Mouse (Mus musculus): ENCODE measurements around the gene Cdc25b. TPM values are rescaled to one million over a fixed set of nuclear protein-coding genes. Genes with fewer than 3 reads are reported as not detected.
"Not testable (repeated sequence)": the region's sequence is repeated elsewhere in the genome, so short reads cannot be mapped to it uniquely, and the experiment has no call there.

Cdc25b gene
- polyA plus RNA-seq, 1 experiment from 2014 or later, result 26.9 TPM

DNA sequence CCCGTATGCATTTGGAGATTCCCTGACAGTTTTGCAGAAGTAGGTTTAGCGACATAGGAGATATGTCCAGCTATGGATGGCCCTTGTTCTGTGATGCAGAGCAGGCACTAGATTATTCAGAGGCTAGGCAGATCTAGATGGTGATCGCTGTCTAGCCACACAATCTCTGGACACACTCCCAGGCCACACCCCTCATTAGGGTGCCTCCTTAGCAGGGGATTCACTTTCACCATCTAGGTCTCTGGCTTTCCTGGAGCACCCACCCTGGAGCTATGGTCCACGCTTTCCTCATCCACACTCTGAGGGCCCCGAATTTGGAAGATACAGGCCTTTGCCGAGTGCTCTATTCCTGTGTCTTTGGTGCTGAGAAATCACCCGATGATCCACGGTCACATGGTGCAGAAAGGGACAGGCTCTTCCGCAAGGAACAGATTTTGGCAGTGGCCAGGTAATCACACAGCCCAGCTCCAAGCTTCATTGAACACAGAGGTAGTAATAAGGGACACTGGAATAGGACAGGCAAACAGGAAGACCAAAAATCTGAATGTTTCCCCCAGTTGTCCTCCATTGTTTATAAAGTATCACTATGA, 24.4 kb downstream of the Cdc25b start:
- Histone ChIP-seq H3K36me3 (replicated peaks; ENCODE audit: control insufficient read depth, insufficient read depth) (peaks cover 10% of the 10 kb centered on the region), H3K27me3 (ENCODE audit: control insufficient read depth, insufficient read depth, low read length) (no peaks in the 10 kb centered on the region), H3K9me3 (ENCODE audit: control insufficient read depth, low read length) (no peaks in the 10 kb centered on the region), H3K4me2 (replicated peaks) (peak overlapping the region; percentile 80), H3K27ac (peak overlapping the region; percentile 88), H3K4me1 (replicated peaks; ENCODE audit: control insufficient read depth, insufficient read depth, low read length) (peaks cover 16% of the 10 kb centered on the region), H3K9ac (peak overlapping the region; percentile 72), H3K4me3 (replicated peaks; ENCODE audit: low read length) (peak overlapping the region; percentile 52)
- 71% methylated on average over 9 of the region's 9 CpGs for WGBS
- DNase-seq (ENCODE audit: low spot score) (no peak), ATAC-seq (ENCODE audit: low FRiP score) (no peak)

DNA sequence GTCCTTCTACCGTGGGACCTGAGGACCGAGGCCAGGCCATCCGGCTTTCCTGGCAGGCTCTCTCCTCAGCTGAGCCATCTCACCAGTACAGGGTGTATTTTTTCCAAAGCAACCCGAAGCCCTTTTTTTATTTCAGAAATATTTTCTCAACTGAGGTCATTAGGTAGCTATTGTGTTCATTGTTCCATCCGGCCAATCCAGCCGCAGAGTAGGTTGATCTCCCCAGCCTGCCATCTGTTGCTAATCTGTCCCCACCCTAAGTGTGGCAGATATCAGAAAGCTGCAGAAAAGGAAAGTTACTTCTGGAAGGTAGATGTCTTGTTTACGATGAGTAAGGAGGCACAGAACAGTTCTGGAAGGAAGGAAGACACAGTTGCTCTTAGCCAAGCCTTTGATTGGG, 27.0 kb downstream of the Cdc25b start:
- Histone ChIP-seq H3K9ac (no peak overlapping the region), H3K36me3 (replicated peaks; ENCODE audit: control insufficient read depth, insufficient read depth) (peaks cover 10% of the 10 kb centered on the region), H3K4me1 (replicated peaks; ENCODE audit: control insufficient read depth, insufficient read depth, low read length) (peaks cover 16% of the 10 kb centered on the region), H3K4me3 (replicated peaks; ENCODE audit: low read length) (no peak overlapping the region), H3K27ac (no peak overlapping the region), H3K4me2 (replicated peaks) (no peak overlapping the region), H3K9me3 (ENCODE audit: control insufficient read depth, low read length) (no peaks in the 10 kb centered on the region), H3K27me3 (ENCODE audit: control insufficient read depth, insufficient read depth, low read length) (no peaks in the 10 kb centered on the region)
- DNase-seq (ENCODE audit: low spot score), result no peak
- ATAC-seq (ENCODE audit: low FRiP score), result no peak
- WGBS, result 86% methylated on average over 7 of the region's 7 CpGs

DNA sequence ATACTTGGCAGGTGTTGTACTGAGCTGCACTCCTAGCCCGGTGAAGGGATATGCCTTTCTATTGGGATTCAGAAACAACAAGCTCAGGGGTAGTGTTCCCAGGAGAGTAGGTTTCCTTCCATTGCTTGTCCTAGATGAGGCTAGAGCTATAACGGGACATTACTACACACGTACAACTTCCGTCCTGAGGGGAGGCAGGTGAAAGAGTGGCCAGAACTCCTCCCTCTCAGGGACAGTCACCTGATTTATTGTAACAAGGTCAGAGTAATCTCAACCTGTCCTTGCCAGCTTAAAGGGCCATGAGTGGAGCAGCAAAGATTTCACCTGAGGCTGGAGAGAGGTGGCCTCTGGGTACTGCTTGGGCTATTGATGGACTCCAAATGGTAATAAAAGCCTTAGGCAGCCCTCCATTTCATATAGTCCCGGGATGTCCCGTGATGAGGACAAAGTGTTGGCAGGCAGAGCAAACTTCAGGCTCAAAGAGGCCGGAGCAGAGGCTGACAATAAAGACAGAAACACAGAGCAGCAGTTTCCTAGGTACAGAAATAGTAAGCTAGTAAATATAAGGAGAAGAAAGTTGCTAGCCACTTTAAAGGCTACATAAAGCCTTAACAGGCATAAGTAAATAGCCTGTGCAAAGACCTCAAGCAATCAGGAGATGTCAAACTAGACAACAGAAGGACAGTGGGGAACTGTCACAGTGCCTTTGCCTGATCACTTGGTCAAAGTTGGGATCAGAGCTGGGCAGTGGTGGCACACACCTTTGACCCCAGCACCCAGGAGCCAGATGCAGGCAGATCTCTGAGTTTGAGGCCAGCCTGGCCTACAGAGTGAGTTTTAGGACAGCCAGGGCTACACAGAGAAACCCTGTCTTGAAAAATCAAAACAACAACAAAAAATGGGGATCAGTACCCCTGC, 29.5 kb downstream of the Cdc25b start:
- ATAC-seq (ENCODE audit: low FRiP score) (no peak), DNase-seq (ENCODE audit: low spot score) (no peak)
- Histone ChIP-seq H3K36me3 (replicated peaks; ENCODE audit: control insufficient read depth, insufficient read depth) (peaks cover 10% of the 10 kb centered on the region), H3K27ac (no peak overlapping the region), H3K9me3 (ENCODE audit: control insufficient read depth, low read length) (no peaks in the 10 kb centered on the region), H3K9ac (no peak overlapping the region), H3K4me1 (replicated peaks; ENCODE audit: control insufficient read depth, insufficient read depth, low read length) (peaks cover 5% of the 10 kb centered on the region), H3K4me3 (replicated peaks; ENCODE audit: low read length) (no peak overlapping the region), H3K27me3 (ENCODE audit: control insufficient read depth, insufficient read depth, low read length) (no peaks in the 10 kb centered on the region), H3K4me2 (replicated peaks) (no peak overlapping the region)
- WGBS, result 87% methylated on average over 7 of the region's 7 CpGs

DNA sequence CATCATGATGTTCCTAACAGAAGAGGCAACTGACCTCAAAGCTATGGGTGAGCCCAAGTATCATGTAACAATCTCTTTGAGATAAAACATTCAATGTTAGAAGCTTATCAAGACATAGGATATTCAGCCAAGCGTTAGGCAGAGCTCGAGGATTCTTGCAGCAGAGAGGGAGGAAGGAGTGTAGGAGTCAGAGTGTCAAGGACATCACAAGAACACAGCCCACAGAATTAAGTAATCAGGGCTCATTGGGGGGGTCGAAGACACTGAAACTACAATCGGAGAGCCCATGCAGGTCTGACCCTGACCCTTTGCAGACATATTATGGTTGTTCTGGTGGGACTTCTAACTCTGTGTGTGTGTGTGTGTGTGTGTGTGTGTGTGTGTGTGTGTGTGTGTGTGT, 33.3 kb downstream of the Cdc25b start:
- no peaks in the 10 kb centered on the region for H3K27me3 ChIP-seq (ENCODE audit: control insufficient read depth, insufficient read depth, low read length)
- no peak overlapping the region for H3K4me2 ChIP-seq (replicated peaks)
- 83% methylated on average over 4 of the region's 4 CpGs for WGBS
- DNase-seq (ENCODE audit: low spot score) (no peak), ATAC-seq (ENCODE audit: low FRiP score) (no peak)
- H3K9ac ChIP-seq, result no peak overlapping the region
- no peak overlapping the region for H3K4me3 ChIP-seq (replicated peaks; ENCODE audit: low read length)
- H3K4me1 ChIP-seq (replicated peaks; ENCODE audit: control insufficient read depth, insufficient read depth, low read length), result no peaks in the 10 kb centered on the region
- H3K27ac ChIP-seq, result no peak overlapping the region
- H3K36me3 ChIP-seq (replicated peaks; ENCODE audit: control insufficient read depth, insufficient read depth), result no peaks in the 10 kb centered on the region
- H3K9me3 ChIP-seq (ENCODE audit: control insufficient read depth, low read length), result no peaks in the 10 kb centered on the region

DNA sequence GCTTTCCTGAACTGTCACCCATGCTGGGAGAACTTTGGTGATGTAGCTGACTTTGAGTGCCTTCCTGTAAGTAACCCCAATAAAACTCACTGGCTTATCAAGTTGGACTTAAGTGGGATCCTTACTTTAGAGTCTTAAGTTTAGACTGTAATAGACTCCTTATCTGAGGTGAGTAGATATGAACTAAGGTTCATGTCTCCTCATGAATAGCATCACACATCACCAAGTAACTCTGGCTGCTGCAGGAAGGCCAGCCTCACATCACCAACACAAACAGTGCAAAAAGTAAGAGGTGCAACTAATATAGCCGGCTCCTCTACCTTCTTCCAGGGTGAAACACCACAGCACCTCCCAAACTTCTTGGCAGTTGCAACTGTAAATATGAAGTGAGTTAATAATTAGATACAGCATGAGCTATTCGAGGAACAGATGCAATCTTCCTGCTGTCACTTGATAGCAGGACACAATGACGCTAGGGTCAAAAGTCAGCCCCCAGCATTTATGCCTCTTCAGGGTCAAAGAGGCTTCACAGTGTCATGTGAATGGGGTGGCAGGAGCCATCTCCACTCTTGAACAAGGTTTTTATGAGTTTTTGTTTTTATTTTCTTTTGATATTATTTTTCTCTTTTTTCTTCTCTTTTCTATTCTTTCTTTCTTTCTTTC, 35.2 kb downstream of the Cdc25b start:
- ATAC-seq (ENCODE audit: low FRiP score) (no peak), DNase-seq (ENCODE audit: low spot score) (no peak)
- Histone ChIP-seq H3K4me1 (replicated peaks; ENCODE audit: control insufficient read depth, insufficient read depth, low read length) (no peaks in the 10 kb centered on the region), H3K9me3 (ENCODE audit: control insufficient read depth, low read length) (no peaks in the 10 kb centered on the region), H3K9ac (no peak overlapping the region), H3K27ac (no peak overlapping the region), H3K27me3 (ENCODE audit: control insufficient read depth, insufficient read depth, low read length) (no peaks in the 10 kb centered on the region), H3K4me3 (replicated peaks; ENCODE audit: low read length) (no peak overlapping the region), H3K36me3 (replicated peaks; ENCODE audit: control insufficient read depth, insufficient read depth) (no peaks in the 10 kb centered on the region), H3K4me2 (replicated peaks) (no peak overlapping the region)
- 73% methylated on average over 3 of the region's 3 CpGs for WGBS

DNA sequence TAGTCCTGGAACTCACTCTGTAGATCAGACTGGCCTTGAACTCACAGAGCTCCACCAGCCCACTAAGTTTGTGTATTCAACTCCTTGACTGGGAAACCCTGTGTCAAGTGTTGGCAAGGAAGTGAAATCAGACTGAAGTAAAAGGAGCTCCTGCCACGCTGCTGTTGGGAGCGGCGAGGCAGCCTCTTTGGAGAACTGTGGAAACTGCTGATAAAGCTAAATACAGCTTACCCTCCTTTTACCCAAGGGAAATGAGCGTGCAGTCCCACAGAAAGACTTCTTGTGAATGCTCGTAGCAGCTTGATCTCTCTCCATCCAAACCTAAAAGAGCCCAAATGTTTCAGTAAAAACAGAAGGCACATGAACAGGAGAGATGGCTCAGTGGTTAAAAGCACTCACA, 35.8 kb downstream of the Cdc25b start:
- ATAC-seq (ENCODE audit: low FRiP score) (no peak), DNase-seq (ENCODE audit: low spot score) (no peak)
- Histone ChIP-seq H3K4me3 (replicated peaks; ENCODE audit: low read length) (no peak overlapping the region), H3K27ac (no peak overlapping the region), H3K9me3 (ENCODE audit: control insufficient read depth, low read length) (no peaks in the 10 kb centered on the region), H3K36me3 (replicated peaks; ENCODE audit: control insufficient read depth, insufficient read depth) (no peaks in the 10 kb centered on the region), H3K27me3 (ENCODE audit: control insufficient read depth, insufficient read depth, low read length) (no peaks in the 10 kb centered on the region), H3K4me1 (replicated peaks; ENCODE audit: control insufficient read depth, insufficient read depth, low read length) (no peaks in the 10 kb centered on the region), H3K4me2 (replicated peaks) (no peak overlapping the region), H3K9ac (no peak overlapping the region)
- WGBS, result 53% methylated on average over 5 of the region's 5 CpGs

DNA sequence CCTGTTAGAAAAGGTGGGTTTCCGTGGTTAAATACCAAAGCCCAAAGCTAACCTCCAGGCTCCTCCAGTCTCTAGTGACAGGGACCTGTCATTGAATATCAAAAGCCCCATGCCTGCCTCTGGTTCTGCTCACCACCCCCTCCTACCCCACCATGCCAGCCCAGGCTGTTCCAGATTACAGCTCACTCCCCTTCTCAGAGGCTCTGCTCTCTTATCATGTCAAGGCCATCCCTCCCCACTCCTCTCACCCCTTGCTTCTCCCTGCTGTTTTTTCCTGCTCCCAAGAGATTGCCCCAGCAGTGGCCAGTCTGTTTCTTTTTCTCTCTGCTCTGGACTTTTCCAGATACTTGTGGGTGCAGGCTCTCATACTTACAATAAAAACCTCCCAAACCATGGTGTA, 36.8 kb downstream of the Cdc25b start:
- Histone ChIP-seq H3K36me3 (replicated peaks; ENCODE audit: control insufficient read depth, insufficient read depth) (no peaks in the 10 kb centered on the region), H3K9ac (no peak overlapping the region), H3K4me2 (replicated peaks) (no peak overlapping the region), H3K4me3 (replicated peaks; ENCODE audit: low read length) (no peak overlapping the region), H3K9me3 (ENCODE audit: control insufficient read depth, low read length) (no peaks in the 10 kb centered on the region), H3K27me3 (ENCODE audit: control insufficient read depth, insufficient read depth, low read length) (no peaks in the 10 kb centered on the region), H3K4me1 (replicated peaks; ENCODE audit: control insufficient read depth, insufficient read depth, low read length) (no peaks in the 10 kb centered on the region), H3K27ac (no peak overlapping the region)
- WGBS, result 77% methylated on average over 1 of the region's 1 CpGs
- no peak for DNase-seq (ENCODE audit: low spot score)
- ATAC-seq (ENCODE audit: low FRiP score), result no peak

DNA sequence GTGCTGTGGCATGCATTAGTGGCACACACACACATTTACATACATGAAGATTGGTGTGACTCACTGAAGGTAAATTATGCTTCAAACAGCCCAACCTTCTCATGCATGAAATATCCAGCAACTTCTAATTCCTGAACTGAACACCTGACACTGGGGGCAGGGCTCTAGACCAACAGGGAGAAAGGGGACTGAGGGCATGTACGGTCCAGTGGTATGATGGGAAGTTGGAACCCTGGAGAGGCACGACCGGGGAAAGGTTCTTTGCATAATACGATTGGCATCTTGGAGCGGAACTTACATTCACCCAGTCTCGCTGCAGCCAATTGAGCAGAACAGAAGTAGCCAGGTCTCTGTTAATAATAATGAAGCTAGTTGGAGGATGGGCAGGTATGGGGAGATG, 38.4 kb downstream of the Cdc25b start:
- H3K4me3 ChIP-seq (replicated peaks; ENCODE audit: low read length), result no peak overlapping the region
- ATAC-seq (ENCODE audit: low FRiP score) (no peak), DNase-seq (ENCODE audit: low spot score) (no peak)
- H3K4me1 ChIP-seq (replicated peaks; ENCODE audit: control insufficient read depth, insufficient read depth, low read length), result no peaks in the 10 kb centered on the region
- no peaks in the 10 kb centered on the region for H3K27me3 ChIP-seq (ENCODE audit: control insufficient read depth, insufficient read depth, low read length)
- no peak overlapping the region for H3K4me2 ChIP-seq (replicated peaks)
- H3K27ac ChIP-seq, result no peak overlapping the region
- no peaks in the 10 kb centered on the region for H3K36me3 ChIP-seq (replicated peaks; ENCODE audit: control insufficient read depth, insufficient read depth)
- H3K9me3 ChIP-seq (ENCODE audit: control insufficient read depth, low read length), result no peaks in the 10 kb centered on the region
- no peak overlapping the region for H3K9ac ChIP-seq
- WGBS, result 87% methylated on average over 6 of the region's 6 CpGs

DNA sequence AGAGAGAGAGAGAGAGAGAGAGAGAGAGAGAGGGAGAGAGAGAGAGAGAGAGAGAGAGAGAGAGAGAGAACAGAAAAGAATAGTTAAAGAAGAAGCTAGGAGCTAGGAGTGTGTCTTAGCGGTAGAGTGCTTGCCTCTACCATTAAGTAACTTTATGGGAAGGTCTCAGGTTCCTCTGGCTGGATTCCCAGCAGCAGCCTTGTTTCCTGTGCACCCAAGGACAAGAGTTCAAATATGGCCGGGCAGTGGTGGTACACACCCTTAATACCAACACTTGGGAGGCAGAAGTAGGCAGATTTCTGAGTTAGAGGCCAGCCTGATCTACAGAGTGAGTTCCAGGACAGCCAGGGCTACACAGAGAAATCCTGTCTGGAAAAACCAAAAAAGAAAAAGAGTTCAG, 39.9 kb downstream of the Cdc25b start:
- not testable (repeated sequence) for H3K4me2 ChIP-seq (replicated peaks); H3K9me3 ChIP-seq (ENCODE audit: control insufficient read depth, low read length); H3K27me3 ChIP-seq (ENCODE audit: control insufficient read depth, insufficient read depth, low read length); H3K4me3 ChIP-seq (replicated peaks; ENCODE audit: low read length); H3K36me3 ChIP-seq (replicated peaks; ENCODE audit: control insufficient read depth, insufficient read depth); H3K4me1 ChIP-seq (replicated peaks; ENCODE audit: control insufficient read depth, insufficient read depth, low read length); H3K9ac ChIP-seq; ATAC-seq (ENCODE audit: low FRiP score); H3K27ac ChIP-seq; DNase-seq (ENCODE audit: low spot score)
- 86% methylated on average over 2 of the region's 2 CpGs for WGBS
